Mouse (Mus musculus) kidney, adult 2 months (tissue): Measurements from ENCODE around the gene Lmna. TPM values are rescaled to one million over a fixed set of nuclear protein-coding genes. Genes with fewer than 3 reads are reported as not detected.
A peak's percentile ranks its signal among the peaks of the same experiment; 100 is the strongest.

Experiments
- DNase-seq: peaks from one replicate; pipeline ENCODE4 v3.0.0; 2021
- H3K27ac ChIP-seq: fragments of 200-500 bp; 2 replicates; pipeline ENCODE4 v1.5.1; 2012; ENCODE audit warnings: low read depth, low read length, control low read depth, inconsistent platforms; ENCODE audit not compliant: insufficient read depth
- H3K27me3 ChIP-seq: fragments of 200-500 bp; replicated peaks from 2 replicates; pipeline ENCODE4 v1.6.1; 2012; ENCODE audit warnings: mild to moderate bottlenecking, moderate library complexity, low read length, inconsistent platforms; ENCODE audit not compliant: control insufficient read depth, insufficient read depth
- H3K36me3 ChIP-seq: fragments of 200-500 bp; 2 replicates; pipeline ENCODE4 v1.6.1; 2012; ENCODE audit warnings: mild to moderate bottlenecking, moderate library complexity, low read length, inconsistent platforms; ENCODE audit not compliant: control insufficient read depth, insufficient read depth
- H3K4me1 ChIP-seq: fragments of 200-500 bp; 2 replicates; pipeline ENCODE4 v1.6.1; 2011; ENCODE audit warnings: low read length; ENCODE audit not compliant: control insufficient read depth, insufficient read depth
- H3K4me3 ChIP-seq: fragments of 200-500 bp; 2 replicates; pipeline ENCODE4 v1.5.1; 2011; ENCODE audit warnings: mild to moderate bottlenecking, low read depth, low read length, control low read depth; ENCODE audit not compliant: insufficient read depth
- CTCF ChIP-seq: fragments of 200-500 bp; conservative IDR thresholded peaks from 2 replicates; pipeline ENCODE4 v1.5.1; 2011; ENCODE audit warnings: low read depth, mild to moderate bottlenecking, control low read depth, low read length, moderate library complexity, mixed read lengths; ENCODE audit not compliant: insufficient read depth, insufficient read length
- POLR2A ChIP-seq: fragments of 200-500 bp; IDR thresholded peaks from one replicate; pipeline ENCODE4 v1.6.1; 2011; ENCODE audit warnings: low read depth, low read length, control low read depth
- WGBS: fragments of 180-500 bp; shearing (Covaris S2); methylation state at CpG from one replicate; pipeline ENCODE4 v1.1.7; 2018; 5-methylcytosine and 5-hydroxymethylcytosine counted together
- polyA plus RNA-seq: library from polyadenylated mRNA; depleted of rRNA; stranded (reverse); fragments of >200 nt; gene quantifications from 2 replicates; pipeline ENCODE4 v1.2.3, GENCODE M21; 2012

The Lmna gene
- polyA plus RNA-seq, 1 experiment: 55.2 TPM

GRCm38 (mm10) chr3:88552676-88553524, 43.1 kb upstream of the Lmna start, which contains the start of gene Lamtor2:
Lamtor2 (minus strand) TSS chr3:88553074.
- Histone ChIP-seq H3K27ac (peak within 1 kb of the TSS; percentile 98), H3K27me3 (no peaks in the 10 kb centered on the region), H3K36me3 (peaks cover 3% of the 10 kb centered on the region), H3K4me3 (peak within 1 kb of the TSS; percentile 98), H3K4me1 (peaks cover 13% of the 10 kb centered on the region; the same call in 1 of the 2 replicates)
- WGBS: under 1% methylated on average over 48 of the region's 48 CpGs
- TF ChIP-seq POLR2A: peak; percentile 81
- no peak for TF ChIP-seq CTCF
- peak; percentile 99 for DNase-seq

- TF ChIP-seq CTCF (no peak), POLR2A (no peak)
- DNase-seq: no peak
- H3K4me1 ChIP-seq: peaks cover 13% of the 10 kb centered on the region; the same call in 1 of the 2 replicates
- peaks cover 3% of the 10 kb centered on the region for H3K36me3 ChIP-seq
- H3K27me3 ChIP-seq: no peaks in the 10 kb centered on the region
- peak overlapping the region; percentile 70 for H3K27ac ChIP-seq
- whole genome bisulfite sequencing: 9% methylated on average over 16 of the region's 16 CpGs
- H3K4me3 ChIP-seq: peak overlapping the region; percentile 84
Observed at GRCm38 (mm10) chr3:88552082-88552645, 42.4 kb upstream of the Lmna start.

- peak overlapping the region; percentile 17; the same call in 1 of the 2 replicates for H3K27ac ChIP-seq
- no peaks in the 10 kb centered on the region for H3K27me3 ChIP-seq
- peak; percentile 51 for DNase-seq
- 54% methylated on average over 4 of the region's 4 CpGs for WGBS
- TF ChIP-seq CTCF: no peak
- TF ChIP-seq POLR2A: no peak
- H3K4me1 ChIP-seq: peaks cover 13% of the 10 kb centered on the region; the same call in 1 of the 2 replicates
- no peak overlapping the region for H3K4me3 ChIP-seq
- H3K36me3 ChIP-seq: peaks cover 2% of the 10 kb centered on the region
Observed at GRCm38 (mm10) chr3:88551586-88551985, 41.8 kb upstream of the Lmna start.

GRCm38 (mm10) chr3:88548180-88548917, 38.6 kb upstream of the Lmna start, which contains the start of gene Rab25:
Rab25 (minus strand) TSS chr3:88548300.
- peak within 1 kb of the TSS; percentile 46 for H3K27ac ChIP-seq

DNA sequence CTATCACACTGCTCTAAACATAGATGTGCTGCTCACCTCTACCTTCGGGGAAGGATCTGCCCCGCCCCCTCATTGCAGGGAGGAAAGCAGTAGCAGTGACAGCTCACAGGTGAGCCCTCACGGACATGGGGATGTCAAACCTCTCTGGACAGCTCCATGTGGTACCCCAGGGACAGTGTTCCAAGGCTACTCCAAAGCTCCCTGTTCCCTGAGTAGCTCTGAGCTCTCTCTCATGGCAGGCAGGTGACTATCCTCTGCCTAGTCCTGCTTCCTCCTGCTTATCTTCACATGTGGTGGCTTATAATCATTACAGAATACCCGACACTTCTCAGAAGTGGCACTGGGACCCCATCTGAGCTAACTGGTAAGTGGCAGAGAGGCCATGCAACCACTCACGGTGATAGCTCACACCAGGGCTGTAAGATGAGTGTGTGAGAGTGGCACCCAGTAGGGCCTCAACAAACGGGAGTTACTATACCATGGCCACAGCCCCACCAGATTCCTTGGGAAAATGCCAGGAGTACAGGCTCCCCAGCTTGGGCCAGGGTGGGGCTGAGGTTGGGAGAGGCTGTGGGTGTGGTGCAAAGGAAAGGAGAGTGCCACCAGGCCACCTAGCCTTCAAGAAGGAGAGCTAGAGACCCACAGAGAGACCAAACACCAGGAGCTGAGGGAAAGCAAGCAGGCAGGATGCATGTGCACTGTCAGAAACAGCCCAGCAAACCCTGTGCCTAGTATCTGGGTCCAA, 37.1 kb upstream of the Lmna start:
- TF ChIP-seq POLR2A (no peak), CTCF (no peak)
- Histone ChIP-seq H3K36me3 (no peaks in the 10 kb centered on the region), H3K4me3 (no peak overlapping the region), H3K27ac (no peak overlapping the region), H3K27me3 (no peaks in the 10 kb centered on the region), H3K4me1 (peaks cover 10% of the 10 kb centered on the region; the same call in 1 of the 2 replicates)
- WGBS: 73% methylated on average over 6 of the region's 6 CpGs
- DNase-seq: no peak

More at GRCm38 (mm10) chr3:88548180-88548917, 38.6 kb upstream of the Lmna start, which contains the start of gene Rab25:
- Histone ChIP-seq H3K36me3 (no peaks in the 10 kb centered on the region), H3K27me3 (no peaks in the 10 kb centered on the region), H3K4me1 (peaks cover 13% of the 10 kb centered on the region; the same call in 1 of the 2 replicates), H3K4me3 (peak within 1 kb of the TSS; percentile 35)
- TF ChIP-seq POLR2A: peak; percentile 33
- TF ChIP-seq CTCF: no peak
- peak; percentile 78 for DNase-seq
- WGBS: 62% methylated on average over 18 of the region's 18 CpGs

- TF ChIP-seq POLR2A (no peak), CTCF (no peak)
- Histone ChIP-seq H3K36me3 (no peaks in the 10 kb centered on the region), H3K4me3 (no peak overlapping the region), H3K4me1 (no peaks in the 10 kb centered on the region), H3K27ac (no peak overlapping the region), H3K27me3 (no peaks in the 10 kb centered on the region)
- no peak for DNase-seq
- 67% methylated on average over 20 of the region's 20 CpGs for WGBS
Observed at GRCm38 (mm10) chr3:88544955-88545591, 35.3 kb upstream of the Lmna start.
